Mouse (Mus musculus) G1E-ER4 (cell line): ENCODE measurements around the gene Med31. TPM values are rescaled to one million over a fixed set of nuclear protein-coding genes. Genes with fewer than 3 reads are reported as not detected.

Experiments used
- GATA1 ChIP-seq: IDR thresholded peaks from one replicate; pipeline ENCODE4 v1.8.0; 2012; ENCODE audit warnings: low read length, inconsistent platforms
- polyA plus RNA-seq: library from polyadenylated mRNA; stranded (reverse); fragments of >175 nt; gene quantifications from 2 replicates; pipeline ENCODE4 v1.2.3, GENCODE M21; 2012

Gene Med31
- polyA plus RNA-seq = 0.43 and 0.63 TPM in 2 replicates

- TF ChIP-seq GATA1 = no peak
Observed at GRCm38 (mm10) chr11:72215410-72215797, at the start of gene Med31. Gene Med31, minus strand, starts transcription at chr11:72215592.

GRCm38 (mm10) chr11:72256441-72256840, 41.0 kb upstream of the Med31 start:
- no peak for TF ChIP-seq GATA1

- no peak for TF ChIP-seq GATA1
Observed at GRCm38 (mm10) chr11:72255629-72256028, 40.2 kb upstream of the Med31 start.

GRCm38 (mm10) chr11:72245196-72245753, 29.9 kb upstream of the Med31 start:
- no peak for TF ChIP-seq GATA1

DNA sequence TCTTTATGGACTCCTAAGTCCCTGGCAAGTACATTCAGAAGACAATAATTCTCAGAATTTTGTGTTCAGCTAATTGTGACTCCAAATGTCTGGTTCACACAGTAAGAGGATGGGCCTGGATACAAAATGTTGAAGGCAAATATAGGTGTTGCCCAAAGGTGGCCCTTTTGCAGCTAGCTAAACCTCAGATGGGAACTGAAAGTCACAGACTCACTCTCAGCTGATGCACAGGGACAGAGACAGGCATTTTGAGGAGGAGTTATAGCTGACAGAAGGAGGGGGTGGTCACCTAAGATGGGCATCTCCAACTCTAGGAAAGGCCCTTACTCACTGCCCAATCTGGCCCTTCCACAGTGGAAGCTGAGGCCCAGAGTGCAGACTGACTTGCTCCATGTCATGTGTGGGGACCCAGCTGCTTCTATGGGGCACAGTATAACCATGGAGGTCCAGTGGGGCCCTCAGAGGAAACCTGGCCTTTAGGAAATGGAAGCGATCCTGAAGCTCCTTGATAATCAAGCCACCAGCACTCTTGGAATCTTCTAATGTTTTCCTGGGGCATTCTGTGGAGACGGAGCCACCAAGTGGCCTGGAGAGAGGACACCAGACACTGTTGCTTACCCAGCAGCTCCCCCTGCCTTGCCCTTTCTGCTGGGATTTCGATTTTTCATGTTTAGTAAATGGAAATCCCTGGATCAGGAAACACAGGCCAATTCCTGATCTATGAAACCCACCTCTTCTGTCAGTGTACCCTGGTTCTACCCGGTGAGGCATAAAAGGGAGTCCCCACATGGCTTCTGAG, 24.9 kb upstream of the Med31 start:
- no peak for TF ChIP-seq GATA1

- TF ChIP-seq GATA1 = no peak
Observed at GRCm38 (mm10) chr11:72234013-72234412, 18.6 kb upstream of the Med31 start.

DNA sequence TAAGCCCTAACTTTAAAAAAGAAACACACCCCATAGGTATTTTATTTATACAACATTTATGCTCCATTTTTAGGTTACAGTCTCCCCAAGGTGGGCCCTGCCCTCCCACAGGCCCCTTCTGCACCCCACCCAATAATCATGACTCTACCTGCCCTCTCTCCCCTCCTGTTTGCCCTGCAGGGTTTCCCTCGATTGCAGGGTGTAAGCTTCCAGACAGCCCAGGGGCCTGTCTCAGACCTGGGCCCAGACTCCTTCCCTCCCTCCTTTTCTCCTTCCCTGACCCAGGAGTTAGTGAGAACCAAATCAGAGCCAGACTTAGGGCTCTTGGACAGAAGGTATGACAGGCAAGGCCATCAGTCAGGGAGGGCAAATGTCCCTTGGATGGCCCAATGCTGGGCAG, 17.6 kb upstream of the Med31 start:
- no peak for TF ChIP-seq GATA1

DNA sequence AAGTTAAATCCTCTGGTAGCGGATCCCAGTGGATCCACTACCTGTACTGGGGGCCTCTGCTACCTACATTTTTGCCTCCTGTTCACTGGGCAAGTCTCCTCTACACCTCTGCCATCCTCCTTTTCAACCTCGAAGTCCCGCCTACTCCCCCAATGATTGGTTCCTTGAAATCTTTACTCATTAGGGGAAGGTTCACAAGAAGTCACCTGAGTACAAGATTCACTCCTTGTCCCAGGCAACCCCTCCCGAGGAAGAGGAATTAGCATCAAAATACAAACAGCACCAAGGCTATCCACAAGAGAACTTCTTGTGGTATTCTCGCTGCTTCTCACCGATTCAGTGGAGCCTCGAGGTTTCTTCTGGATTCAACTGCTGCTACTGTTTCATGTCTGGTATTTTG, 16.7 kb upstream of the Med31 start:
- no peak for TF ChIP-seq GATA1

DNA sequence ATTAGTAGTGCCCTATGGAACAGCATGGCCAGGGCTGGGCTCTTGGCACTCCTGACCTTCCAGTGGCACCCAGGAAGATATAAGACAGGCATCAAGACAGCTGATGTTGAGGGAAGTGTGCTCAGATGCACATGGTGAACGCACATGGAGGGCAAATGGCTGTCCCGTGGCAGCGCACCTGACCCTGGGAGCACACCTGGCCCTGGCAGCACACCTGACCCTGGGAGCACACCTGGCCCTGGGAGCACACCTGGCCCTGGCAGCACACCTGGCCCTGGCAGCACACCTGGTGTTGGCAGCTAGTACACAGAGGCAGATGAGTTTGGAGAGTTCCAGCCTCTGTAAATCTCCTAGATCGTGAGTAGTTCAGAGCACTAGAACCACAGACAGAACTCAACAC, 13.1 kb upstream of the Med31 start:
- no peak for TF ChIP-seq GATA1

GRCm38 (mm10) chr11:72226901-72227300, 11.5 kb upstream of the Med31 start:
- TF ChIP-seq GATA1 = no peak

DNA sequence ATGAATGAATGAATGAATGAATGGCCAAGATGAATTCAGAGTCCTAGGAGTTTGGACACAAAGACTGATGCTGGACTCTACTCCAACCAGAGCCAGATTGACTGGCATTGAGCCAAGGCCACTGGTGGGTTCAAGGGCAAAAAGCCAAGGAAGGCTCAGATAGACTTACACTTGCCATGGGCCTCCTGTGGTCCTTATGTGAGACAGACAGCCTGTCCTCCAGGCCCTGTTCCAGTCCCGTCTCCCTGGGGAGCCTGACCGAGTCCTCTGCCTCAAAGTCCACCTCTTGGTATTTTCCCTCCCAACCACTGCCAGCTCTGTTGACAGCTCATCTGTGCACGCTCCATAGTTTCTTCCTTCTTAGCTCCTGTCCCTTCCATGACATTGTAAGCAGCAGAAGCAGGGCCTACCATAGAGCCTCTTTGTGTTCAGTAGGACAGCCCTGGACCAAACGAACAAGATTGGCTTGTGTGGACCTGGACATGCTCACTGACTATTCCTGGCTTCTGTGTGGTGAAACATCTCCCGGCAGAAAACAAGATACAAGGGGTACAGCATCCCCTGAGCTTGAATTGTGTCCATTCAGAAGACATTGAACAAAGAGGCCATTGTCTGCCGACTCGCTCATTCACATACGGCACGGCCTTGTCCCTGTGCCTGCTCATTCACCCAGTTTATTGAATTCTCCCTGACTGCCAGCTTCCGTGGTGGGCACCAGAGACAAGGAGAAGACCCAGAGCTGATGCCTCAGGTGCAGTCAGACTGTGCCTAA, 10.8 kb upstream of the Med31 start:
- TF ChIP-seq GATA1 = no peak

GRCm38 (mm10) chr11:72224865-72225264, 9.5 kb upstream of the Med31 start:
- no peak for TF ChIP-seq GATA1

GRCm38 (mm10) chr11:72223414-72223813, 8.0 kb upstream of the Med31 start:
- no peak for TF ChIP-seq GATA1

GRCm38 (mm10) chr11:72221278-72221677, 5.9 kb upstream of the Med31 start:
- TF ChIP-seq GATA1 = no peak

GRCm38 (mm10) chr11:72217116-72217515, 1.7 kb upstream of the Med31 start:
- no peak for TF ChIP-seq GATA1
